10 mouse cellular contexts compared by ENCODE assay signal in genomic region chr2:157075226-157075625, GRCm38 (mm10). TPM values are rescaled to one million over a fixed set of nuclear protein-coding genes. Genes with fewer than 3 reads are reported as not detected.
A peak's percentile ranks its signal among the peaks of the same experiment; 100 is the strongest.
DNase-seq lines count a peak whose midpoint lies in the region; ATAC-seq and TF ChIP-seq lines count a peak whose summit lies in the region.
"Had no signal": no experiment of that assay in that cellular context is flagged by ENCODE, and none has a peak within 500 bp of the region (broad histone marks: within the 10 kb centered on the region; RNA-seq: fewer than 3 reads in every experiment).

No protein-coding gene starts in this region.

- no peak for TF ChIP-seq EP300 in lung, postnatal 0 days (IDR thresholded peaks at IDR 0.05)

- H3K9ac ChIP-seq in lung, postnatal 0 days (replicated peaks; ENCODE audit: low read depth), result no peak overlapping the region
- peak overlapping the region; percentile 99 for H3K9ac ChIP-seq in limb, embryonic 13.5 days
- no peak overlapping the region for H3K9ac ChIP-seq in stomach, embryonic 16.5 days (ENCODE audit: low read length)

- H3K27me3 ChIP-seq in lung, postnatal 0 days (replicated peaks; ENCODE audit: insufficient read depth, low read length), result no peaks in the 10 kb centered on the region
- H3K27me3 ChIP-seq in limb, embryonic 13.5 days, result no peaks in the 10 kb centered on the region
- H3K27me3 ChIP-seq in stomach, embryonic 16.5 days (ENCODE audit: control insufficient read depth, insufficient read depth, low read length), result no peaks in the 10 kb centered on the region

- WGBS in lung, postnatal 0 days, result 75% methylated on average over 3 of the region's 3 CpGs
- WGBS in limb, embryonic 13.5 days, result 71% methylated on average over 3 of the region's 3 CpGs
- 74% methylated on average over 3 of the region's 3 CpGs for WGBS in stomach, embryonic 16.5 days

- H3K4me2 ChIP-seq in lung, postnatal 0 days (replicated peaks; ENCODE audit: low read depth, low read length), result peak overlapping the region; percentile 83
- H3K4me2 ChIP-seq in limb, embryonic 13.5 days (replicated peaks), result peak overlapping the region; percentile 98
- H3K4me2 ChIP-seq in stomach, embryonic 16.5 days (ENCODE audit: low read depth, low read length), result peak overlapping the region; percentile 74

- 0 out of 2 replicates have a peak overlapping the region, but pooled peaks have one; percentile 15 for H3K4me3 ChIP-seq in lung, postnatal 0 days (ENCODE audit: low read depth, low read length)
- H3K4me3 ChIP-seq in limb, embryonic 13.5 days, result peak overlapping the region; percentile 97
- H3K4me3 ChIP-seq in stomach, embryonic 16.5 days (replicated peaks; ENCODE audit: low read length), result 0 out of 2 replicates have a peak overlapping the region, but pooled peaks have one; percentile 9
- H3K4me3 ChIP-seq: left cerebral cortex, adult 2 months had no signal

- no peak for TF ChIP-seq CTCF in lung, postnatal 0 days (IDR thresholded peaks at IDR 0.05)

- DNase-seq in cerebellum, postnatal 10 days, result peak; percentile 20 to 48
- no peak for DNase-seq in cerebellum, postnatal 25 days
- DNase-seq in lung, postnatal 0 days (ENCODE audit: low spot score), result no peak
- DNase-seq in lung, adult 18-20 months, result no peak
- DNase-seq in kidney, postnatal 36 days, result no peak
- DNase-seq in layer of hippocampus, adult 8-10 months (ENCODE audit: low spot score in 2 of 2), result no peak
- DNase-seq: B cell, adult 2 months had no signal

- H3K36me3 ChIP-seq in lung, postnatal 0 days (ENCODE audit: insufficient read depth, low read length), result no peaks in the 10 kb centered on the region
- H3K36me3 ChIP-seq in limb, embryonic 13.5 days, result peaks cover 22% of the 10 kb centered on the region
- H3K36me3 ChIP-seq in stomach, embryonic 16.5 days (ENCODE audit: control insufficient read depth, insufficient read depth, low read length), result no peaks in the 10 kb centered on the region

- peaks cover 54% of the 10 kb centered on the region for H3K4me1 ChIP-seq in lung, postnatal 0 days (ENCODE audit: insufficient read depth, low read depth, low read length)
- H3K4me1 ChIP-seq in limb, embryonic 13.5 days, result peaks cover 82% of the 10 kb centered on the region
- peaks cover 73% of the 10 kb centered on the region for H3K4me1 ChIP-seq in stomach, embryonic 16.5 days (ENCODE audit: control insufficient read depth, insufficient read depth, low read length)

- no peaks in the 10 kb centered on the region for H3K9me3 ChIP-seq in lung, postnatal 0 days (ENCODE audit: low read length)
- H3K9me3 ChIP-seq in limb, embryonic 13.5 days, result no peaks in the 10 kb centered on the region
- H3K9me3 ChIP-seq in stomach, embryonic 16.5 days (replicated peaks; ENCODE audit: control insufficient read depth, low read length), result no peaks in the 10 kb centered on the region

- no peak for ATAC-seq in lung, postnatal 0 days
- no peak for ATAC-seq in limb, embryonic 13.5 days (ENCODE audit: low FRiP score, low read depth)
- ATAC-seq in stomach, embryonic 16.5 days (ENCODE audit: insufficient read depth, low FRiP score), result no peak

- H3K27ac ChIP-seq in lung, postnatal 0 days (ENCODE audit: low read length), result peak overlapping the region; percentile 51
- H3K27ac ChIP-seq in limb, embryonic 13.5 days, result peak overlapping the region; percentile 48; the same call in 1 of the 2 replicates
- peak overlapping the region; percentile 43; the same call in 1 of the 2 replicates for H3K27ac ChIP-seq in stomach, embryonic 16.5 days (ENCODE audit: low read length)

RNA-seq across cellular contexts. Expression of gene Soga1, which starts 3.8 kb away (rescaled TPM):
- 2.5 and 3.1 TPM in 2 replicates for polyA plus RNA-seq in lung, postnatal 0 days (2015; fragmentation: Nextera tagmentation; extraction: Ambion mirVana)
- 4.1 and 4.2 TPM in 2 replicates for polyA plus RNA-seq in limb, embryonic 13.5 days (2015; fragmentation: Nextera tagmentation; extraction: Ambion mirVana)
- polyA plus RNA-seq in stomach, embryonic 16.5 days (2015; fragmentation: Nextera tagmentation; extraction: Ambion mirVana), result 2.1 and 2.6 TPM in 2 replicates
- 10 to 100 TPM; 30.9 to 38.3 (median 34.4) TPM for total RNA-seq in layer of hippocampus, adult 8-10 months (2022)

RNA-seq across cellular contexts. Expression of gene Tldc2, which starts 11.6 kb away (rescaled TPM):
- not detected in 2 replicates for polyA plus RNA-seq in lung, postnatal 0 days (2015; fragmentation: Nextera tagmentation; extraction: Ambion mirVana)
- polyA plus RNA-seq in limb, embryonic 13.5 days (2015; fragmentation: Nextera tagmentation; extraction: Ambion mirVana), result not detected in 2 replicates
- polyA plus RNA-seq in stomach, embryonic 16.5 days (2015; fragmentation: Nextera tagmentation; extraction: Ambion mirVana), result not detected in 2 replicates
- not detected for total RNA-seq in layer of hippocampus, adult 8-10 months (2022)
- total RNA-seq: left cerebral cortex, adult 2 months had no signal

RNA-seq across cellular contexts. Expression of gene Samhd1, which starts 59.8 kb away (rescaled TPM):
- polyA plus RNA-seq in lung, postnatal 0 days (2015; fragmentation: Nextera tagmentation; extraction: Ambion mirVana), result 103 and 110 TPM in 2 replicates
- polyA plus RNA-seq in limb, embryonic 13.5 days (2015; fragmentation: Nextera tagmentation; extraction: Ambion mirVana), result 23.6 and 26.6 TPM in 2 replicates
- polyA plus RNA-seq in stomach, embryonic 16.5 days (2015; fragmentation: Nextera tagmentation; extraction: Ambion mirVana), result 27.2 and 29.1 TPM in 2 replicates
- 10 to 100 TPM; 15.7 to 19.7 (median 18.4) TPM for total RNA-seq in layer of hippocampus, adult 8-10 months (2022)

Comparison
In these comparisons a context has a peak if more than half of its experiments do, and no peak if none do; other contexts are left out.
1. DNase-seq: peak in cerebellum, postnatal 10 days (2 of 2); none in cerebellum, postnatal 25 days (0 of 2), lung, postnatal 0 days (single experiment), lung, adult 18-20 months (0 of 2), kidney, postnatal 36 days (0 of 2) and layer of hippocampus, adult 8-10 months (0 of 2).
2. H3K4me3 ChIP-seq: peak in every context shown above with its lines; median percentile 97 in limb, embryonic 13.5 days; 15 in lung, postnatal 0 days; 9 in stomach, embryonic 16.5 days.
3. Peak in every context shown above with its lines, with median percentiles within 50 percentile points of each other: H3K27ac ChIP-seq and H3K4me2 ChIP-seq.